Mouse (Mus musculus) heart, postnatal 0 days (tissue): ENCODE data around the gene Arhgap9. TPM values are rescaled to one million over a fixed set of nuclear protein-coding genes. Genes with fewer than 3 reads are reported as not detected.

Source experiments
- ATAC-seq: fragments of 200-750 bp; cut with Nextera tagmentation; 2 replicates; pipeline ENCODE4 v1.8.0; 2017; ENCODE audit warnings: low read depth, moderate number of reproducible peaks, moderate library complexity; ENCODE audit not compliant: insufficient read depth
- DNase-seq: peaks from one replicate; pipeline ENCODE4 v3.0.0-alpha.2; 2016; ENCODE audit warnings: low spot score
- H3K27ac ChIP-seq: fragments of 300-500 bp; sonication (generic); 2 replicates; pipeline ENCODE4 v1.5.1; 2014; ENCODE audit warnings: low read depth, mild to moderate bottlenecking
- H3K27me3 ChIP-seq: fragments of 300-500 bp; sonication (generic); 2 replicates; pipeline ENCODE4 v1.6.1; 2014; ENCODE audit warnings: low read length, mixed read lengths; ENCODE audit not compliant: control insufficient read depth, insufficient read depth
- H3K36me3 ChIP-seq: fragments of 300-500 bp; sonication (generic); replicated peaks from 2 replicates; pipeline ENCODE4 v1.6.1; 2014; ENCODE audit warnings: low read length, mixed read lengths; ENCODE audit not compliant: control insufficient read depth, insufficient read depth
- H3K4me1 ChIP-seq: fragments of 300-500 bp; sonication (generic); 2 replicates; pipeline ENCODE4 v1.6.1; 2014; ENCODE audit warnings: antibody characterized with exemption; ENCODE audit not compliant: control insufficient read depth, insufficient read depth
- H3K4me2 ChIP-seq: fragments of 300-500 bp; sonication (generic); 2 replicates; pipeline ENCODE4 v1.6.1; 2014; ENCODE audit warnings: low read depth, mild to moderate bottlenecking, low read length, moderate library complexity
- H3K4me3 ChIP-seq: fragments of 300-500 bp; sonication (generic); 2 replicates; pipeline ENCODE4 v1.5.1; 2014; ENCODE audit warnings: low read depth, low read length
- H3K9ac ChIP-seq: fragments of 300-500 bp; sonication (generic); replicated peaks from 2 replicates; pipeline ENCODE4 v1.6.1; 2014; ENCODE audit warnings: low read depth, low read length, mixed read lengths
- H3K9me3 ChIP-seq: fragments of 300-500 bp; sonication (generic); replicated peaks from 2 replicates; pipeline ENCODE4 v1.6.1; 2016; ENCODE audit warnings: low read length; ENCODE audit not compliant: control insufficient read depth
- CTCF ChIP-seq: IDR thresholded peaks from 2 replicates; pipeline ENCODE4 v1.5.1; 2016; ENCODE audit warnings: antibody characterized with exemption, control low read depth, low read depth
- EP300 ChIP-seq: IDR thresholded peaks from 2 replicates; pipeline ENCODE4 v1.6.1; 2016; ENCODE audit warnings: antibody characterized with exemption, low read depth
- WGBS: fragments of 180-500 bp; shearing (Covaris S2); extraction: QIAGEN DNeasy Blood & Tissue Kit; methylation state at CpG from one replicate; pipeline ENCODE4 v1.1.7; 2014; 5-methylcytosine and 5-hydroxymethylcytosine counted together
- polyA plus RNA-seq: library from polyadenylated mRNA; unstranded; fragments of >200 nt; fragmentation: Nextera tagmentation; extraction: Ambion mirVana; gene quantifications from 2 replicates; pipeline ENCODE4 v1.2.1, GENCODE M21; 2015
- total RNA-seq: library from RNA; depleted of rRNA; stranded (reverse); fragments of >200 nt; gene quantifications from 2 replicates; pipeline ENCODE4 v1.2.3, GENCODE M21; 2014; ENCODE audit warnings: low replicate concordance

Arhgap9 gene
- total and polyA plus RNA-seq, 2 experiments from 2014 or later = 0.73 to 1.8 TPM

DNA sequence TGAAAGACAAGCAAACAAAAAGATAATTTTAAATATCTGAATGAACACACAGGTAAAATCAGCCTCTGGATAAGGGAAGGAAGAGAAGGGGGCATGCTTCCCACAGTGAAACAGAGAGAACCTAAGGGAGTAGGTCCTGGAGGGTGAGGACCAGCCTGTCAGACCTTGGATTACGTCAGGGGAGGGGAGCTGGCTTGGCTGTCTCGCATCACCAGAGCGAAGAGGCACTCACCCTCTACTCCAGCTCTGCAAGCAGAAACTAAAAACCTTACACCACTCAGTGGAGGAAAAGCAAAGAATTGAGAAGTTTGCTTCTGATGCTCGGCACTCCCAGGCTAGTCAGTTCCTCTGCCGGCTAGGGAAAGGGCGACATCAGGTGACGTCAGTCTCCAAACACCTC, 1.8 kb upstream of the Arhgap9 start:
- Histone ChIP-seq H3K4me1 (no peaks in the 10 kb centered on the region), H3K4me3 (no peak overlapping the region), H3K9ac (no peak overlapping the region), H3K9me3 (no peaks in the 10 kb centered on the region), H3K36me3 (no peaks in the 10 kb centered on the region), H3K27me3 (peaks cover 16% of the 10 kb centered on the region), H3K4me2 (no peak overlapping the region), H3K27ac (no peak overlapping the region)
- TF ChIP-seq CTCF (no peak), EP300 (no peak)
- no peak for DNase-seq
- 70% methylated on average over 7 of the region's 7 CpGs for WGBS
- no peak for ATAC-seq

DNA sequence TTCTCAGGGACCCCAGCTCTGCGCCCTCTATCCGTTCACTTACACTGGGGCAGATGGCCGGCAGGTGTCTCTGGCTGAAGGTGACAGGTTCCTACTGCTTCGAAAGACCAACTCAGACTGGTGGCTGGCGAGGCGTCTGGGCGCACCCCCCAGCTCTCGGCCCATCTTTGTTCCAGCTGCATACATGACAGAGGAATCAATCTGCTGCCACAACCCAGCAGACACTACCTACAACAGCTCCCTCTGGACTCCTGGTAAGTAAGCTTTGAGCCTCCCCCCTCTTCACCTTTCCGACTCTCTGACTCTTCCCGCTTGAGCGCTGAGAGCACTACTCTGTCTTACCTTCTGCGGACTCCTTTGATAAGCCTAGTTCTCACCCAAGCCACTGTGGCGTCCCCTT, 414 bp downstream of the Arhgap9 start:
- no peak for TF ChIP-seq CTCF
- no peak for TF ChIP-seq EP300
- Histone ChIP-seq H3K9ac (no peak overlapping the region), H3K4me2 (no peak overlapping the region), H3K4me1 (peaks cover 12% of the 10 kb centered on the region), H3K9me3 (no peaks in the 10 kb centered on the region), H3K27me3 (peaks cover 37% of the 10 kb centered on the region), H3K36me3 (no peaks in the 10 kb centered on the region), H3K27ac (no peak overlapping the region), H3K4me3 (no peak overlapping the region)
- no peak for ATAC-seq
- WGBS = 49% methylated on average over 13 of the region's 13 CpGs
- DNase-seq = no peak

DNA sequence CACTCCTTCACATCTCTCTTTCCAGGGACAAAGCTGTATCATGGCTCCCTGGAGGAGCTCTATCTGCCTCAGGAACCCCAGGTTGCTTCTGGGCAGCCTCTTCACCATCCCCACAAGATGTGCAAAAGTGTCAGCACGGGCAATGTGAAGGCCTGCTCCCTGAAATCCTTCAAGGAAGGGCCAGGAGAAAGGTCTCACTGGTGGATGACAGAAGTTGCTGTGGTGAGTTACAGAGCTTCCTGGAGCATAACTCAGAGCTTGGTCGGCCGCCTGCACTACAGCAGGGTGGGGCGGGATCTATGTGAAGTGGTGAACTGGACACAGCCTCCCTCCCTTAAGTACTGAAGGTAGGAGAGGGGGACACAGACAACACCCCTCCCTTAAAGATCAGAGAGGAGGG, 905 bp downstream of the Arhgap9 start:
- H3K4me3 ChIP-seq = no peak overlapping the region
- no peak overlapping the region for H3K27ac ChIP-seq
- DNase-seq = no peak
- peaks cover 12% of the 10 kb centered on the region for H3K4me1 ChIP-seq
- 51% methylated on average over 4 of the region's 4 CpGs for WGBS
- TF ChIP-seq EP300 = no peak
- no peak for TF ChIP-seq CTCF
- no peaks in the 10 kb centered on the region for H3K9me3 ChIP-seq
- H3K4me2 ChIP-seq = no peak overlapping the region
- H3K27me3 ChIP-seq = peaks cover 42% of the 10 kb centered on the region
- no peak for ATAC-seq
- H3K9ac ChIP-seq = no peak overlapping the region
- no peaks in the 10 kb centered on the region for H3K36me3 ChIP-seq

DNA sequence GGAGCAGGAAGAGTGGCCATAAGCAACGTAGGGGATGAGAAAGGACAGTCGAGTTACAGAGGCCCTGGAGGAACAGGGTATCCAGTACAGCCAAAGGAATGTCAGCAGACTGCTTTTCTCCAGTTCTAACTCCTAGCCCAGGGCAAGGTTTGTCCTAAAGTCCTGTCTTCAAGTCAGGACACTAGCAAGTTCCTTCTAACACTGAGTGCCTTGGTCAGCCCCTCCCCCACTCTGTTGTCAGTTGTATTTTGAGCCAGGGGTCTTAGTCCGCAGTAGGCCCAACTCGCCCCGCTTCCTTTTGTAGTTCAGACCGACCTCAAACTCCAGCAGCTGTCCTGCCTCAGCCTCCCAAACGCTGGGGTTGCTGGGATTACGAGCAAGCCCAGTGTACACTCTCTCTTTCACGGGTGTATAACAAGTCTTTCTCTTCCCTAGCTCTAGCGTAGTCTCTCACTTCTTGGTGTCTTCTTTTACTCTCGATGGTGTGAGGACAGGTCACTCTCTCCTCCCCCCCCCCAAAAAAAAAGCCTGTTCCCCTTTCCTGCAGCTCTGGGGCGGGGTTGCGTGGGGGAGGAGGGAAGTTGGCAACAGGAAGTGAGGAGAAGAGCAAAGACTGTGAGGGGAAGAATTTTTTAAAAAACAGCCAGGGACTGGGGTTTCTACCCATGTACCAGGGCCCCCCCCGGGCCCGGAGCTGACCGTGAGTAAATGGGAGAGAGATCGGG, 1.5 kb downstream of the Arhgap9 start:
- Histone ChIP-seq H3K4me3 (no peak overlapping the region), H3K36me3 (no peaks in the 10 kb centered on the region), H3K9me3 (no peaks in the 10 kb centered on the region), H3K4me2 (no peak overlapping the region; the same call in 1 of the 2 replicates), H3K9ac (no peak overlapping the region), H3K4me1 (peaks cover 12% of the 10 kb centered on the region), H3K27ac (no peak overlapping the region), H3K27me3 (peaks cover 46% of the 10 kb centered on the region)
- WGBS = 59% methylated on average over 15 of the region's 17 CpGs
- ATAC-seq (no peak), DNase-seq (no peak)
- no peak for TF ChIP-seq CTCF
- TF ChIP-seq EP300 = no peak

DNA sequence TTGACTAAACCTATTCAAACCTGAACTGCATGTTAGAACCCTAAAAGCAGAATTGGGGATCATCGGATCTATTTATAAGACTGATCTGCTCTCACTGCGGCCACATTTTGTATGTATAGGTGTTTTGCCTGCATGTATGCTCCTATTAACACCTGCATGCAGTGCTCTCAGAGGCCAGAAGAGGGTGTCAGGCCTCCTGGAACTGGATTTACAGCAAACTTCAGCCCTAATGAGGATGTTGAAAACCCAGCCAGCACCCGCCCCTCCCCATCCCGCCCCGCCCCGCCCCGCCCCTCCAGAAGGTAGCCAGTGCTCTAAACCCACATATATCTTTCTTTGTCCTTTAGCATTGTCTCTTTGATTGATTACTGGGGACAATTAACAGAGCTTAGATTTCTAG, 2.7 kb downstream of the Arhgap9 start:
- Histone ChIP-seq H3K4me2 (no peak overlapping the region), H3K9me3 (no peaks in the 10 kb centered on the region), H3K9ac (no peak overlapping the region), H3K4me3 (no peak overlapping the region), H3K27me3 (peaks cover 52% of the 10 kb centered on the region), H3K36me3 (no peaks in the 10 kb centered on the region), H3K4me1 (peaks cover 12% of the 10 kb centered on the region), H3K27ac (no peak overlapping the region)
- 10% methylated on average over 7 of the region's 7 CpGs for WGBS
- ATAC-seq (no peak), DNase-seq (no peak)
- peak; percentile 32; the same call in 1 of the 2 replicates for TF ChIP-seq CTCF
- no peak for TF ChIP-seq EP300
